ENCODE assay signal across 8 mouse cellular contexts in genomic region chr7:128610897-128611798, GRCm38 (mm10). TPM values are rescaled to one million over a fixed set of nuclear protein-coding genes. Genes with fewer than 3 reads are reported as not detected.
DNase-seq lines count a peak whose midpoint lies in the region; ATAC-seq and TF ChIP-seq lines count a peak whose summit lies in the region.

Gene Inpp5f, plus strand, starts transcription at chr7:128611328.

- H3K9ac ChIP-seq in heart, embryonic 11.5 days (ENCODE audit: low read depth, low read length) = peak within 1 kb of the TSS; percentile 76
- H3K9ac ChIP-seq in kidney, embryonic 16.5 days (replicated peaks; ENCODE audit: low read length) = peak within 1 kb of the TSS; percentile 84
- H3K9ac ChIP-seq in liver, adult 2 months (ENCODE audit: low read depth, low read length) = peak within 1 kb of the TSS; percentile 86

- TF ChIP-seq POLR2A in brain, embryonic 14.5 days (IDR thresholded peaks at IDR 0.05; ENCODE audit: borderline replicate concordance, extremely low read depth, insufficient read depth, insufficient read length, poor library complexity, severe bottlenecking) = peak; percentile 57; the same call in 1 of the 2 replicates
- peak; percentile 53; the same call in 1 of the 2 replicates for TF ChIP-seq POLR2A in liver, adult 2 months (IDR thresholded peaks at IDR 0.05; ENCODE audit: extremely low read depth, insufficient read depth, low read length)
- TF ChIP-seq POLR2A in myocyte (IDR thresholded peaks at IDR 0.05; ENCODE audit: insufficient read length, low read depth) = peak; percentile 64

- H3K36me3 ChIP-seq in C2C12 (ENCODE audit: control insufficient read depth, insufficient read depth) (no peaks in the 10 kb centered on the region), myocyte (ENCODE audit: control insufficient read depth, insufficient read depth) (no peaks in the 10 kb centered on the region)
- no peaks in the 10 kb centered on the region for H3K36me3 ChIP-seq in erythroblast, embryonic 14.5 days (ENCODE audit: control insufficient read depth)
- no peaks in the 10 kb centered on the region for H3K36me3 ChIP-seq in heart, embryonic 11.5 days (ENCODE audit: control insufficient read depth, insufficient read depth, low read length)
- H3K36me3 ChIP-seq in kidney, embryonic 16.5 days (ENCODE audit: insufficient read depth, low read length) = no peaks in the 10 kb centered on the region
- H3K36me3 ChIP-seq in liver, adult 2 months (ENCODE audit: control insufficient read depth, insufficient read depth, low read length) = no peaks in the 10 kb centered on the region
- H3K36me3 ChIP-seq in splenic B cell, adult 2 months (ENCODE audit: control insufficient read depth, insufficient read depth, low read length, poor library complexity, severe bottlenecking) = 0 out of 2 replicates have a peak, but pooled peaks cover 1% of the 10 kb centered on the region

- H3K27me3 ChIP-seq in C2C12 (ENCODE audit: control insufficient read depth, insufficient read depth, insufficient read length) (no peaks in the 10 kb centered on the region), myocyte (ENCODE audit: control insufficient read depth, insufficient read depth, insufficient read length) (no peaks in the 10 kb centered on the region)
- no peaks in the 10 kb centered on the region for H3K27me3 ChIP-seq in erythroblast, embryonic 14.5 days (ENCODE audit: control insufficient read depth)
- no peaks in the 10 kb centered on the region for H3K27me3 ChIP-seq in heart, embryonic 11.5 days (ENCODE audit: control insufficient read depth, insufficient read depth, low read length)
- H3K27me3 ChIP-seq in kidney, embryonic 16.5 days (ENCODE audit: insufficient read depth, low read length) = no peaks in the 10 kb centered on the region
- H3K27me3 ChIP-seq in liver, adult 2 months (ENCODE audit: control insufficient read depth, insufficient read depth, low read length) = no peaks in the 10 kb centered on the region
- H3K27me3 ChIP-seq in splenic B cell, adult 2 months (ENCODE audit: control insufficient read depth, insufficient read depth, low read length, poor library complexity, severe bottlenecking) = no peaks in the 10 kb centered on the region

- no peak for TF ChIP-seq CTCF in C2C12 (IDR thresholded peaks at IDR 0.05; ENCODE audit: control insufficient read depth, insufficient read depth, insufficient read length)
- no peak for TF ChIP-seq CTCF in brain, embryonic 14.5 days (IDR thresholded peaks at IDR 0.05; ENCODE audit: borderline replicate concordance, extremely low read depth, insufficient read depth, insufficient read length)
- TF ChIP-seq CTCF in liver, adult 2 months (IDR thresholded peaks at IDR 0.05; ENCODE audit: low read depth, low read length) = no peak

- H3K4me2 ChIP-seq in heart, embryonic 11.5 days = peak within 1 kb of the TSS; percentile 73
- H3K4me2 ChIP-seq in kidney, embryonic 16.5 days (replicated peaks; ENCODE audit: low read depth, low read length) = peak within 1 kb of the TSS; percentile 64
- H3K4me2 ChIP-seq in myocyte (ENCODE audit: low read depth) = peak within 1 kb of the TSS; percentile 92

- ATAC-seq in heart, embryonic 11.5 days (replicated peaks; ENCODE audit: insufficient number of reproducible peaks, low FRiP score, low TSS enrichment) = peak; percentile 99
- peak; percentile 98 for ATAC-seq in kidney, embryonic 16.5 days (ENCODE audit: low FRiP score, low TSS enrichment)

- H3K9me3 ChIP-seq in erythroblast, embryonic 14.5 days (ENCODE audit: control insufficient read depth, low read length) = no peaks in the 10 kb centered on the region
- H3K9me3 ChIP-seq in heart, embryonic 11.5 days (replicated peaks; ENCODE audit: control insufficient read depth, low read length) = no peaks in the 10 kb centered on the region
- no peaks in the 10 kb centered on the region for H3K9me3 ChIP-seq in kidney, embryonic 16.5 days (ENCODE audit: low read length)

- H3K27ac ChIP-seq in heart, embryonic 11.5 days (ENCODE audit: low read depth, low read length) = peak within 1 kb of the TSS; percentile 57; the same call in 1 of the 2 replicates
- H3K27ac ChIP-seq in kidney, embryonic 16.5 days (ENCODE audit: low read length) = peak within 1 kb of the TSS; percentile 83
- peak within 1 kb of the TSS; percentile 86 for H3K27ac ChIP-seq in liver, adult 2 months (replicated peaks; ENCODE audit: insufficient read depth, low read depth, low read length)

- peaks cover 31% of the 10 kb centered on the region for H3K4me1 ChIP-seq in erythroblast, embryonic 14.5 days (ENCODE audit: control insufficient read depth)
- no peaks in the 10 kb centered on the region; the same call in 1 of the 2 replicates for H3K4me1 ChIP-seq in heart, embryonic 11.5 days (ENCODE audit: control insufficient read depth, insufficient read depth, low read length)
- H3K4me1 ChIP-seq in kidney, embryonic 16.5 days (ENCODE audit: insufficient read depth, low read length) = peaks cover 8% of the 10 kb centered on the region; the same call in 1 of the 2 replicates
- H3K4me1 ChIP-seq in liver, adult 2 months (ENCODE audit: control insufficient read depth, insufficient read depth, low read length) = peaks cover 13% of the 10 kb centered on the region

- H3ac ChIP-seq in C2C12 (ENCODE audit: control insufficient read depth, insufficient read length, low read depth) (peak within 1 kb of the TSS; percentile 92), myocyte (ENCODE audit: control insufficient read depth, insufficient read length) (peak within 1 kb of the TSS; percentile 52)

- H3K79me2 ChIP-seq in C2C12 (ENCODE audit: control insufficient read depth, insufficient read depth) (peaks cover 34% of the 10 kb centered on the region), myocyte (ENCODE audit: control insufficient read depth, insufficient read depth) (peaks cover 32% of the 10 kb centered on the region)
- peaks cover 7% of the 10 kb centered on the region; the same call in 1 of the 2 replicates for H3K79me2 ChIP-seq in liver, adult 2 months (ENCODE audit: control insufficient read depth, insufficient read depth, low read length)

- 3% methylated on average over 61 of the region's 68 CpGs for WGBS in heart, embryonic 11.5 days (ENCODE audit: insufficient replicate concordance)
- WGBS in kidney, embryonic 16.5 days = 3% methylated on average over 44 of the region's 68 CpGs
- 2% methylated on average over 68 of the region's 68 CpGs for WGBS in liver, adult 2 months

- DNase-seq in brain, embryonic 14.5 days (ENCODE audit: low read depth) = peak; percentile 99
- peak; percentile 96 for DNase-seq in liver, adult 2 months (ENCODE audit: extremely low read depth, low read depth, low spot score)
- peak; percentile 100 for DNase-seq in splenic B cell, adult 2 months (ENCODE audit: low read depth, low spot score)

- H3K4me3 ChIP-seq in C2C12 (ENCODE audit: insufficient read depth, poor library complexity, severe bottlenecking) (peak within 1 kb of the TSS; percentile 63), myocyte (peak within 1 kb of the TSS; percentile 57)
- peak within 1 kb of the TSS; percentile 90 for H3K4me3 ChIP-seq in erythroblast, embryonic 14.5 days (replicated peaks)
- peak within 1 kb of the TSS; percentile 69 for H3K4me3 ChIP-seq in heart, embryonic 11.5 days (ENCODE audit: low read depth, low read length)
- H3K4me3 ChIP-seq in kidney, embryonic 16.5 days (ENCODE audit: low read length) = peak within 1 kb of the TSS; percentile 73
- H3K4me3 ChIP-seq in liver, adult 2 months (ENCODE audit: insufficient read depth, low read depth, low read length) = peak within 1 kb of the TSS; percentile 84

- H3K79me3 ChIP-seq in C2C12 (ENCODE audit: low read depth) = peaks cover 12% of the 10 kb centered on the region

TF ChIP-seq in C2C12, 6 proteins besides CTCF, POLR2A, EP300 and RAD21:
- no peak for TF ChIP-seq CEBPB (IDR thresholded peaks at IDR 0.05; ENCODE audit: low read depth)
- no peak for TF ChIP-seq MYOG (IDR thresholded peaks at IDR 0.05; ENCODE audit: control insufficient read depth, extremely low read depth, insufficient read length)
- no peak for TF ChIP-seq USF1 (IDR thresholded peaks at IDR 0.05; ENCODE audit: low read depth)

TF ChIP-seq in myocyte, 11 proteins besides CTCF, POLR2A, EP300 and RAD21:
- TF ChIP-seq MAX (IDR thresholded peaks at IDR 0.05; ENCODE audit: low read depth) (no peak), CEBPB (IDR thresholded peaks at IDR 0.05; ENCODE audit: insufficient read depth, poor library complexity, severe bottlenecking) (no peak), E2F4 (IDR thresholded peaks at IDR 0.05; ENCODE audit: insufficient read depth) (no peak), POLR2AphosphoS2 (IDR thresholded peaks at IDR 0.05; ENCODE audit: insufficient read length, low read depth) (peak; percentile 31), USF1 (IDR thresholded peaks at IDR 0.05; ENCODE audit: low read depth) (no peak), TCF3 (IDR thresholded peaks at IDR 0.05; ENCODE audit: insufficient read length, low read depth) (no peak), REST (IDR thresholded peaks at IDR 0.05; ENCODE audit: insufficient read depth, insufficient read length) (no peak), MYOD1 (IDR thresholded peaks at IDR 0.05; ENCODE audit: control insufficient read depth in 1 of 3, insufficient read length in 2 of 3, low read depth in 2 of 3) (peak in 1 of 3 experiments; percentile 58), MYOG (IDR thresholded peaks at IDR 0.05; ENCODE audit: control insufficient read depth in 1 of 3, insufficient read depth in 1 of 3, insufficient read length in 2 of 3, low read depth in 2 of 3) (peak in 1 of 3 experiments; percentile 45)

RNA-seq across cellular contexts. Expression of gene Inpp5f, which starts in this region (rescaled TPM):
- polyA plus RNA-seq in C2C12 (2012; fragmentation: generic; extraction: Trizol) (6.1 TPM), myocyte (2012; fragmentation: generic; extraction: Trizol) (3.6 TPM)
- 124 and 191 TPM in 2 replicates for polyA plus RNA-seq in brain, embryonic 14.5 days (2012; rRNA removed)
- polyA plus RNA-seq in erythroblast, embryonic 14.5 days (2012) = 0.02 and 0.05 TPM in 2 replicates
- polyA plus RNA-seq in heart, embryonic 11.5 days (2014; fragmentation: Nextera tagmentation; extraction: Ambion mirVana) = 16.7 and 18.6 TPM in 2 replicates
- polyA plus RNA-seq in kidney, embryonic 16.5 days (2015; fragmentation: Nextera tagmentation; extraction: Ambion mirVana) = 24.5 and 25.9 TPM in 2 replicates
- 13.1 and 16.0 TPM in 2 replicates for total RNA-seq in liver, adult 2 months (2014; rRNA removed)
- polyA plus RNA-seq in liver, adult 2 months (2012; rRNA removed) = 5.2 and 5.5 TPM in 2 replicates

Comparison
In these comparisons a context has a peak if more than half of its experiments do, and no peak if none do; other contexts are left out.
1. Peak in every context shown above with its lines: DNase-seq, ATAC-seq, H3K4me3 ChIP-seq and H3K27ac ChIP-seq.